12 mouse cellular contexts compared by ENCODE assay signal in the genomic region with DNA sequence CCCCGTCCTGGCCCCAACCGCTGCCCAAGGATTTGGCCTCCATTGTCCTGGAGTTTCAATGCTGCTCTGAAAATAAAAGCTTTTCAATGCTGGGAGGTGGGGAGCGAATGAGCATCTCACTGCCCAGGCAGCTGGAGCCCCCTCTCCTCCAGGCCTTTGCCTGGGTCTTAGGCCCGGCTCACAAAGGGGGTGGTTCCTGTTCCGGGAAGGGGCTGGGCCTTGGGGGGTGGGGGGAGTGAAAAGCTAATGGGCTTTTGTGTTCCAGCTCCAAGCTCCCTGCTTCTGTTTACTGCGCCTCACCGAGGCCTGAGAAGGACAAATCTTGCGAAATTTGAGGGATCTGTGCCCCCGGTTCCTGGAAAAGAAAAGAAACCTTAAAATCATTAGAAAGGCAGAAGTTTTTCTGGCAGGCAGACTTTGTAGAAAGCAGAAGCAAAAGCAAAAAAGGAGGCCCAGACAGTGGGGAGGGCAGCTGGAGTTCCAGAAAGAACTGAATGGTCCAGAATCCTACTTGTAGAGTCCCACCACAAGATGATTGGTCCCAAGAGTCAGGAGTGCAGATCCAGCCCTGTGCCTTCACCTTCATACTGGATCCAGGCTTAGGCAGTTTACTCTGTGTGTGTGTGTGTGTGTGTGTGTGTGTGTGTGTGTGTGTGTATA. TPM values are rescaled to one million over a fixed set of nuclear protein-coding genes. Genes with fewer than 3 reads are reported as not detected.
DNase-seq lines count a peak whose midpoint lies in the region; ATAC-seq and TF ChIP-seq lines count a peak whose summit lies in the region.
"Had no signal": no experiment of that assay in that cellular context is flagged by ENCODE, and none has a peak within 500 bp of the region (broad histone marks: within the 10 kb centered on the region; RNA-seq: fewer than 3 reads in every experiment).

No protein-coding gene starts in this region.

- no peak for TF ChIP-seq POLR2A in ES-Bruce4 (IDR thresholded peaks at IDR 0.05; ENCODE audit: insufficient read depth, low read length)

- H3K9ac ChIP-seq in ES-Bruce4 (ENCODE audit: low read depth, poor library complexity, severe bottlenecking) = peak overlapping the region; percentile 42; the same call in 1 of the 2 replicates
- no peak overlapping the region for H3K9ac ChIP-seq in forebrain, embryonic 16.5 days (replicated peaks; ENCODE audit: low read depth, low read length)
- H3K9ac ChIP-seq: embryonic facial prominence, embryonic 15.5 days had no signal

- peak; percentile 83 for DNase-seq in ZHBTc4 (ENCODE audit: low read depth, low spot score)
- peak; percentile 74 for DNase-seq in mesoderm, embryonic 11.5 days (ENCODE audit: low read depth, low spot score)
- DNase-seq in adrenal gland, adult 2 months = no peak
- no peak for DNase-seq in left cerebral cortex, adult 2 months (ENCODE audit: extremely low spot score in 1 of 2, low spot score in 2 of 2)
- DNase-seq: left cerebral cortex, postnatal 4 days; spleen, adult 18-20 months had no signal

- H3K27me3 ChIP-seq in ES-Bruce4 (ENCODE audit: control insufficient read depth, insufficient read depth, low read length, poor library complexity, severe bottlenecking) = no peaks in the 10 kb centered on the region
- H3K27me3 ChIP-seq in forebrain, embryonic 16.5 days (replicated peaks; ENCODE audit: control insufficient read depth, insufficient read depth, low read length) = no peaks in the 10 kb centered on the region
- H3K27me3 ChIP-seq: embryonic facial prominence, embryonic 15.5 days had no signal

- H3K27ac ChIP-seq in ES-Bruce4 (ENCODE audit: insufficient read depth, low read length) = peak overlapping the region; percentile 87
- no peak overlapping the region for H3K27ac ChIP-seq in forebrain, embryonic 16.5 days (ENCODE audit: low read length)
- no peak overlapping the region for H3K27ac ChIP-seq in left cerebral cortex, adult 2 months
- H3K27ac ChIP-seq: embryonic facial prominence, embryonic 15.5 days had no signal

- H3K4me1 ChIP-seq in ES-Bruce4 (ENCODE audit: control insufficient read depth, insufficient read depth, low read length) = peaks cover 10% of the 10 kb centered on the region
- H3K4me1 ChIP-seq in forebrain, embryonic 16.5 days (replicated peaks; ENCODE audit: control insufficient read depth, insufficient read depth, low read length) = no peaks in the 10 kb centered on the region

- H3K4me2 ChIP-seq in forebrain, embryonic 16.5 days (ENCODE audit: low read length) = no peak overlapping the region
- H3K4me2 ChIP-seq: embryonic facial prominence, embryonic 15.5 days had no signal

- TF ChIP-seq CTCF in ES-Bruce4 (IDR thresholded peaks at IDR 0.05; ENCODE audit: low read depth, low read length) = no peak
- TF ChIP-seq CTCF in left cerebral cortex, adult 2 months (IDR thresholded peaks at IDR 0.05) = no peak

- no peaks in the 10 kb centered on the region for H3K36me3 ChIP-seq in ES-Bruce4 (ENCODE audit: control insufficient read depth, insufficient read depth, low read length, poor library complexity, severe bottlenecking)
- no peaks in the 10 kb centered on the region for H3K36me3 ChIP-seq in forebrain, embryonic 16.5 days (ENCODE audit: control insufficient read depth, insufficient read depth)
- H3K36me3 ChIP-seq: embryonic facial prominence, embryonic 15.5 days had no signal

- ATAC-seq in forebrain, embryonic 16.5 days = peak; percentile 80
- ATAC-seq in erythroid progenitor cell, adult 5-6 weeks (replicated peaks; ENCODE audit: low FRiP score, poor library complexity, severe bottlenecking) = no peak

- intact Hi-C loops in left cerebral cortex, adult 2 months (cut with DNase I) = no loop called here

- TF ChIP-seq EP300 in ES-Bruce4 (IDR thresholded peaks at IDR 0.05; ENCODE audit: insufficient read depth, low read depth, low read length) = peak; percentile 84

- H3K9me3 ChIP-seq in ES-Bruce4 (replicated peaks; ENCODE audit: control insufficient read depth, insufficient read depth, low read length, poor library complexity, severe bottlenecking) = no peaks in the 10 kb centered on the region
- H3K9me3 ChIP-seq in forebrain, embryonic 16.5 days (ENCODE audit: control insufficient read depth, low read length) = no peaks in the 10 kb centered on the region
- H3K9me3 ChIP-seq: embryonic facial prominence, embryonic 15.5 days had no signal

- no peak overlapping the region for H3K4me3 ChIP-seq in ES-Bruce4 (ENCODE audit: low read depth, low read length)
- no peak overlapping the region for H3K4me3 ChIP-seq in forebrain, embryonic 16.5 days (replicated peaks; ENCODE audit: low read length)
- no peak overlapping the region for H3K4me3 ChIP-seq in left cerebral cortex, adult 2 months
- H3K4me3 ChIP-seq: embryonic facial prominence, embryonic 15.5 days; myocyte had no signal

- 3% methylated on average over 9 of the region's 9 CpGs for WGBS in forebrain, embryonic 16.5 days

RNA-seq across cellular contexts. Expression of a gene that starts 23.5 kb away (rescaled TPM):
- polyA plus RNA-seq in ES-Bruce4 (2011; ENCODE audit: insufficient read depth, insufficient read length, low read depth, missing spikeins) = 8.4 and 9.6 TPM in 2 replicates
- 3.9 and 4.5 TPM in 2 replicates for polyA plus RNA-seq in forebrain, embryonic 16.5 days (2015; fragmentation: Nextera tagmentation; extraction: Ambion mirVana)
- total RNA-seq in adrenal gland, adult 2 months (2021) = 1 to 10 TPM; 1.7 to 1.8 TPM
- polyA plus RNA-seq in adrenal gland, adult 2 months (2012; rRNA removed) = 4.1 and 4.8 TPM in 2 replicates
- 1 to 10 TPM; 1.1 to 1.2 TPM for total RNA-seq in left cerebral cortex, adult 2 months (2021)
- total RNA-seq in erythroid progenitor cell, adult 5-6 weeks (2015; ENCODE audit: low replicate concordance) = not detected in 2 replicates
- total RNA-seq in erythroid progenitor cell, adult 5-6 weeks (2017; ENCODE audit: low replicate concordance) = 0.77 TPM in 1 of 2 replicates, not detected in the other
- total RNA-seq: MEL had no signal

Comparison
In these comparisons a context has a peak if more than half of its experiments do, and no peak if none do; other contexts are left out.
1. DNase-seq: peak in ZHBTc4 (single experiment) and mesoderm, embryonic 11.5 days (single experiment); none in adrenal gland, adult 2 months (single experiment) and left cerebral cortex, adult 2 months (0 of 2).